Mouse (Mus musculus): Measurements from ENCODE around the gene Rrp8.
"Not testable (repeated sequence)": the region's sequence is repeated elsewhere in the genome, so short reads cannot be mapped to it uniquely, and the experiment has no call there.

GRCm38 (mm10) chr7:105735464-105735863 is 1.7 kb downstream of the Rrp8 start:
- not testable (repeated sequence) for TF ChIP-seq CTCF, EP300 (IDR thresholded peaks at IDR 0.05; ENCODE audit: low read depth)
